Mouse (Mus musculus): ENCODE data around the gene Rabgap1l. TPM values are rescaled to one million over a fixed set of nuclear protein-coding genes. Genes with fewer than 3 reads are reported as not detected.

Rabgap1l gene
- polyA plus RNA-seq, 1 experiment from 2014 or later: 12.2 TPM

- no peaks in the 10 kb centered on the region for H3K27me3 ChIP-seq (ENCODE audit: control insufficient read depth, insufficient read depth, low read length)
- no peaks in the 10 kb centered on the region for H3K36me3 ChIP-seq (ENCODE audit: control insufficient read depth, insufficient read depth, low read length)
- H3K9ac ChIP-seq (ENCODE audit: low read length): no peak overlapping the region
- 90% methylated on average over 1 of the region's 1 CpGs for WGBS
- no peak for ATAC-seq (ENCODE audit: low FRiP score)
- DNase-seq (ENCODE audit: low spot score, missing footprints): no peak
- H3K4me3 ChIP-seq (ENCODE audit: low read depth, low read length): no peak overlapping the region
- no peak overlapping the region for H3K27ac ChIP-seq (ENCODE audit: low read depth, low read length)
- H3K4me2 ChIP-seq: no peak overlapping the region
- H3K9me3 ChIP-seq (ENCODE audit: control insufficient read depth, low read length): no peaks in the 10 kb centered on the region
- no peaks in the 10 kb centered on the region for H3K4me1 ChIP-seq (ENCODE audit: control insufficient read depth, insufficient read depth, low read length)
These were observed 494.1 kb downstream of the Rabgap1l start for GRCm38 (mm10) chr1:160298893-160299292.

DNA sequence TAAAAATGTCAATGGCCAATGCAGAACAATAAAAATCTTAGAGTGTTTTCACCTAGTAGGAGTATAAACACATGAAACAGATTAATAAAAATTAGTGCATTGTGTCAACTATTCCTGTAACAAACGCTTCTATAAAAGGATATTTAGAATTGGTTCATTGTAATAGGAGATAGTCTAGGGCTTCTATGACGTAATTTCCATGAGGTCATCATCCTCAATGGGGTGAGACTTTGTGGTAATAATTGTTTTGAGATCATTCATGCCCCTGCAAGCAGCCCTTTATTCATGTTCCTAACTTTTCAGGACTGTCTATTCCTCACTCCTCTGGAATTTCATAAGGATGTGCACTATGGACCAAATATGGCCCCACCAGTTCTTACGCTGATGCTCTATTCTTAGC is 495.3 kb downstream of the Rabgap1l start:
- no peak overlapping the region for H3K27ac ChIP-seq (ENCODE audit: low read depth, low read length)
- no peak for ATAC-seq (ENCODE audit: low FRiP score)
- no peaks in the 10 kb centered on the region for H3K27me3 ChIP-seq (ENCODE audit: control insufficient read depth, insufficient read depth, low read length)
- DNase-seq (ENCODE audit: low spot score, missing footprints): no peak
- no peaks in the 10 kb centered on the region for H3K9me3 ChIP-seq (ENCODE audit: control insufficient read depth, low read length)
- 82% methylated on average over 3 of the region's 3 CpGs for WGBS
- H3K4me1 ChIP-seq (ENCODE audit: control insufficient read depth, insufficient read depth, low read length): no peaks in the 10 kb centered on the region
- no peak overlapping the region for H3K4me2 ChIP-seq
- H3K4me3 ChIP-seq (ENCODE audit: low read depth, low read length): no peak overlapping the region
- no peaks in the 10 kb centered on the region for H3K36me3 ChIP-seq (ENCODE audit: control insufficient read depth, insufficient read depth, low read length)
- no peak overlapping the region for H3K9ac ChIP-seq (ENCODE audit: low read length)

DNA sequence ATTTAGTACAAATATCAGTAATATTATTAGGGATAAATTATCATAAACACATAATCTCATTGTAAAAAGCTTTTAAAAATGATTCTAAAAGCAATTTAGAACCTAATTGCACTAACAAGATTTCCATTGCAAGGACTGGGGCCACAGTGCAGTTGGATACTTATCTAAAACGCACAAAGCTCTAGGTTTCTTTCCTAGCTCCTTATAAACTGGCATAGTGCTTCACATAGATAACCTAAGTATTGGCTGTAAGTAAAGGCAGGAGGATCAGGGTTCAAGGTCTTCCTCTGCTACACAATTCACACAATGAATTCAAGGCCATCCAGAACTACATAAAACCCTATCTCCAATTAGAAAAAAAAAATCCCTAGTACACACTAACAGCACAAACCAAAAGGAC is 497.7 kb downstream of the Rabgap1l start:
- 90% methylated on average over 1 of the region's 1 CpGs for WGBS
- DNase-seq (ENCODE audit: low spot score, missing footprints) (no peak), ATAC-seq (ENCODE audit: low FRiP score) (no peak)

GRCm38 (mm10) chr1:160293488-160293887 is 499.5 kb downstream of the Rabgap1l start:
- Histone ChIP-seq H3K4me1 (ENCODE audit: control insufficient read depth, insufficient read depth, low read length) (no peaks in the 10 kb centered on the region), H3K4me3 (ENCODE audit: low read depth, low read length) (no peak overlapping the region), H3K4me2 (no peak overlapping the region), H3K36me3 (ENCODE audit: control insufficient read depth, insufficient read depth, low read length) (no peaks in the 10 kb centered on the region), H3K9ac (ENCODE audit: low read length) (no peak overlapping the region), H3K27me3 (ENCODE audit: control insufficient read depth, insufficient read depth, low read length) (no peaks in the 10 kb centered on the region), H3K27ac (ENCODE audit: low read depth, low read length) (no peak overlapping the region), H3K9me3 (ENCODE audit: control insufficient read depth, low read length) (no peaks in the 10 kb centered on the region)
- no peak for ATAC-seq (ENCODE audit: low FRiP score)
- DNase-seq (ENCODE audit: low spot score, missing footprints): no peak
- WGBS: 87% methylated on average over 3 of the region's 3 CpGs

More for the DNA sequence above, 497.7 kb downstream of the Rabgap1l start:
- H3K27me3 ChIP-seq (ENCODE audit: control insufficient read depth, insufficient read depth, low read length): no peaks in the 10 kb centered on the region
- no peak overlapping the region for H3K4me2 ChIP-seq
- H3K9ac ChIP-seq (ENCODE audit: low read length): no peak overlapping the region
- H3K36me3 ChIP-seq (ENCODE audit: control insufficient read depth, insufficient read depth, low read length): no peaks in the 10 kb centered on the region
- no peaks in the 10 kb centered on the region for H3K9me3 ChIP-seq (ENCODE audit: control insufficient read depth, low read length)
- H3K4me3 ChIP-seq (ENCODE audit: low read depth, low read length): no peak overlapping the region
- no peak overlapping the region for H3K27ac ChIP-seq (ENCODE audit: low read depth, low read length)
- H3K4me1 ChIP-seq (ENCODE audit: control insufficient read depth, insufficient read depth, low read length): no peaks in the 10 kb centered on the region

- no peaks in the 10 kb centered on the region for H3K27me3 ChIP-seq (ENCODE audit: control insufficient read depth, insufficient read depth, low read length)
- H3K9ac ChIP-seq (ENCODE audit: low read length): no peak overlapping the region
- ATAC-seq (ENCODE audit: low FRiP score): no peak
- no peak overlapping the region for H3K4me2 ChIP-seq
- H3K36me3 ChIP-seq (ENCODE audit: control insufficient read depth, insufficient read depth, low read length): no peaks in the 10 kb centered on the region
- H3K4me3 ChIP-seq (ENCODE audit: low read depth, low read length): no peak overlapping the region
- no peaks in the 10 kb centered on the region for H3K4me1 ChIP-seq (ENCODE audit: control insufficient read depth, insufficient read depth, low read length)
- DNase-seq (ENCODE audit: low spot score, missing footprints): no peak
- H3K27ac ChIP-seq (ENCODE audit: low read depth, low read length): no peak overlapping the region
- 90% methylated on average over 2 of the region's 2 CpGs for WGBS
- H3K9me3 ChIP-seq (ENCODE audit: control insufficient read depth, low read length): no peaks in the 10 kb centered on the region
These were observed 501.0 kb downstream of the Rabgap1l start for GRCm38 (mm10) chr1:160292058-160292457.

DNA sequence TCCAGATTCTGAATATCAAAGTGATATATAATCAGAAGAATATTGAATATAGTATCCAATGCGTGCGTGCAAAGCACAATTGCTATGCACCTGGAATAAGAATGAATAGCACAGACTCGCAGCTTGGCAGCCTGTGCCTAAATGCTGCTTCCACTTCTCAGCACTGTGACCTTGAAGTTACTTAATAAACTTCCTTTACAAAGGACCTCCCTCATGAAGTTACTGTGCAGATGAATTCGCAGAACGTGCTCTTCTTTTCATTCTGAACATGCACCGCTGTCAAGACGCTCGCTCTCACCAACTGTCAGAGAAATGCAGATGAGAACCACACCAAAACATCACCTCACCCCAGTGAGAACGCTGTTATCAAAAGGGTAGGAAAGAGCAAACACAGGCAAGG is 502.8 kb downstream of the Rabgap1l start:
- 75% methylated on average over 9 of the region's 9 CpGs for WGBS
- Histone ChIP-seq H3K4me3 (ENCODE audit: low read depth, low read length) (no peak overlapping the region), H3K4me1 (ENCODE audit: control insufficient read depth, insufficient read depth, low read length) (no peaks in the 10 kb centered on the region; the same call in 1 of the 2 replicates), H3K9me3 (ENCODE audit: control insufficient read depth, low read length) (no peaks in the 10 kb centered on the region), H3K27me3 (ENCODE audit: control insufficient read depth, insufficient read depth, low read length) (no peaks in the 10 kb centered on the region), H3K9ac (ENCODE audit: low read length) (no peak overlapping the region), H3K4me2 (no peak overlapping the region), H3K27ac (ENCODE audit: low read depth, low read length) (no peak overlapping the region), H3K36me3 (ENCODE audit: control insufficient read depth, insufficient read depth, low read length) (no peaks in the 10 kb centered on the region)
- DNase-seq (ENCODE audit: low spot score, missing footprints) (no peak), ATAC-seq (ENCODE audit: low FRiP score) (no peak)

DNA sequence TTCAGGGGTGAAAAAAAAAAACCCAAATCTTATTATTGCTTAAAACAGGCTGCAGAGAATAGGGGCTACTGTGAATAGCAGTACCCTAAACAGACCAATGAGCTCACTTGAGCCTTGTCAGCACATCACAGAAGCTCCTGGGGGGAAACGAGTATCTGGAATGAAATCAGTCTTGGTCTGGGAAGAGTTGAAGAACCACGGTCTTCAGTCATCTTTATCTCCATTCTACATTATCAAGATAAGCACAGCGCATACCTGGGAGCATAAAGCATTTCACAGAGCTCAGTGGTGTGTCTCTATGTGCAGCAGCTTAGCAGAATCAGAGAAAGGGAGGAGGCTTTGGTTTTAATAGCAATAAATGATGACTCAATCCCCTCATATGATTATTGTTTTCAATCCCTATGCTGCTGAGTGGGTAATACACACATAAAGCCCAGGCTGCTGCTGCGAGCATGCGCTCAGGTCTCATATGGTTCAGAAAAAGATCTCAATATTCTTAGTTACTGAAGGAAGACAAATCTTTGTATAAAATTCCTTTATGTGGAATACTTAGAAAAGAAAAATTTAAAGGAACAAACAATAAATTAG is 505.9 kb downstream of the Rabgap1l start:
- no peak overlapping the region for H3K27ac ChIP-seq (ENCODE audit: low read depth, low read length)
- DNase-seq (ENCODE audit: low spot score, missing footprints) (no peak), ATAC-seq (ENCODE audit: low FRiP score) (no peak)
- no peaks in the 10 kb centered on the region for H3K9me3 ChIP-seq (ENCODE audit: control insufficient read depth, low read length)
- H3K4me2 ChIP-seq: no peak overlapping the region
- no peak overlapping the region for H3K4me3 ChIP-seq (ENCODE audit: low read depth, low read length)
- WGBS: 65% methylated on average over 5 of the region's 5 CpGs
- H3K9ac ChIP-seq (ENCODE audit: low read length): no peak overlapping the region
- H3K4me1 ChIP-seq (ENCODE audit: control insufficient read depth, insufficient read depth, low read length): no peaks in the 10 kb centered on the region; the same call in 1 of the 2 replicates
- H3K36me3 ChIP-seq (ENCODE audit: control insufficient read depth, insufficient read depth, low read length): no peaks in the 10 kb centered on the region
- no peaks in the 10 kb centered on the region for H3K27me3 ChIP-seq (ENCODE audit: control insufficient read depth, insufficient read depth, low read length)

DNA sequence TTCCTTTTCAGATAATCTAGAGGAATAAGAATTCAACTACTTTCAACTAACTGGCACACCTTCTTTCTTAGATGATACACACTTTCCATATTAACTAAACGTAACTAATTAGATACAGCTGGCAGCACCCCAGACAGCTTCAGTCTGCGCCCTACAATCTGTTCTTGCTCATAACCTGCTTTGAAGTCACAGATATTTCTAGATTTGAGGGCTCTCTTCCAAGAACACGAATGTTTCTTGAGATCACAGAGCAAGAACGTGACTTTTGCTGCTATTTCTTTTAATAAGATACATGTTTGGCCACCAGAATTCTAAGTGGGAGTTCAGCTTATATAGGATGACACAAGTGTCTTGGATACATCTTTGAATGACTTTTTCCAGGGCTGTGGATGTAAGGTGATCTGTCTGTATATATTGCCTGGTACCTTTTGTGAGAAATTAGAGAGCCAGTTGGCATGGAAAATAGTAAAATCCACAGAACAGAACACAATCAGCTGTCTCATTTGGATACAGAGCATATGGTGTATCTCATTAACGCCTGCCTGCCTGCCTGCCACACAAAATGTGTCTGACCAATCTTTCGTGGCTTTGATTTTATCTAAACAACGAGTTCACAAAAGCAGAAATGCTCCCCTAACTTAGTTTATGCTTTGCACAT is 506.5 kb downstream of the Rabgap1l start:
- DNase-seq (ENCODE audit: low spot score, missing footprints) (no peak), ATAC-seq (ENCODE audit: low FRiP score) (no peak)
- H3K27me3 ChIP-seq (ENCODE audit: control insufficient read depth, insufficient read depth, low read length): no peaks in the 10 kb centered on the region
- no peaks in the 10 kb centered on the region for H3K9me3 ChIP-seq (ENCODE audit: control insufficient read depth, low read length)
- H3K36me3 ChIP-seq (ENCODE audit: control insufficient read depth, insufficient read depth, low read length): no peaks in the 10 kb centered on the region
- H3K9ac ChIP-seq (ENCODE audit: low read length): no peak overlapping the region
- no peaks in the 10 kb centered on the region; the same call in 1 of the 2 replicates for H3K4me1 ChIP-seq (ENCODE audit: control insufficient read depth, insufficient read depth, low read length)
- H3K4me2 ChIP-seq: no peak overlapping the region
- H3K27ac ChIP-seq (ENCODE audit: low read depth, low read length): no peak overlapping the region
- WGBS: 69% methylated on average over 7 of the region's 7 CpGs
- H3K4me3 ChIP-seq (ENCODE audit: low read depth, low read length): no peak overlapping the region

DNA sequence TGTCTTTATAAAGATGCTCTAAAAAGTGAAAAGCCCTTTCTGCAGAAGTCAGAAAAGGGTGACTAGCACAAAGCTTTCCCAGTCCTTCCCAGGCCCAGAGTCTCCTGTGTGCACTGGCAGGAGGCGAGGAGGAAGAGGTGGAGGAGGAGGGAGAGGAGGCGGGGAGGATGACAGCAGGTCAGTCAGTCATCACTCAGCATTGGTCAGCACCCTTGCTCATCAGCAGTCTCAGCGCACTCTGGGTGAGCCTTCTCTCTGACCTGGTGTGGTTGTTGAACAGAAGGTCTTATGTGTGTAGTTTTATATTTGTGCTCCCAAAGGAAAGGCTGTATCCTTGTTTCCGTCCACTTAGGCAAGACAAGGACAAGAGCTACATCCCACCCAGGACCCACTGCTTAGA is 508.8 kb downstream of the Rabgap1l start:
- H3K4me3 ChIP-seq (ENCODE audit: low read depth, low read length): no peak overlapping the region
- 66% methylated on average over 4 of the region's 4 CpGs for WGBS
- H3K4me2 ChIP-seq: no peak overlapping the region

More for the DNA sequence above, 508.8 kb downstream of the Rabgap1l start:
- Histone ChIP-seq H3K9me3 (ENCODE audit: control insufficient read depth, low read length) (no peaks in the 10 kb centered on the region), H3K9ac (ENCODE audit: low read length) (no peak overlapping the region), H3K36me3 (ENCODE audit: control insufficient read depth, insufficient read depth, low read length) (no peaks in the 10 kb centered on the region), H3K27ac (ENCODE audit: low read depth, low read length) (no peak overlapping the region), H3K27me3 (ENCODE audit: control insufficient read depth, insufficient read depth, low read length) (no peaks in the 10 kb centered on the region), H3K4me1 (ENCODE audit: control insufficient read depth, insufficient read depth, low read length) (no peaks in the 10 kb centered on the region; the same call in 1 of the 2 replicates)
- ATAC-seq (ENCODE audit: low FRiP score): no peak
- no peak for DNase-seq (ENCODE audit: low spot score, missing footprints)
